Mouse (Mus musculus) lung, embryonic 14.5 days (tissue): ENCODE data around the gene Sh3glb1. TPM values are rescaled to one million over a fixed set of nuclear protein-coding genes. Genes with fewer than 3 reads are reported as not detected.

Experiments
- ATAC-seq: fragments of 200-750 bp; cut with Nextera tagmentation; 2 replicates; pipeline ENCODE4 v1.8.0; 2017; ENCODE audit warnings: mild to moderate bottlenecking, moderate TSS enrichment, moderate library complexity; ENCODE audit not compliant: insufficient read depth
- DNase-seq: peaks from one replicate; pipeline ENCODE4 v3.0.0-alpha.2; 2015
- H3K27ac ChIP-seq: fragments of 300-500 bp; sonication (generic); 2 replicates; pipeline ENCODE4 v1.5.1; 2014; ENCODE audit warnings: low read depth, mild to moderate bottlenecking, moderate library complexity
- H3K27me3 ChIP-seq: fragments of 300-500 bp; sonication (generic); 2 replicates; pipeline ENCODE4 v1.6.1; 2014; ENCODE audit warnings: low read length, control low read depth; ENCODE audit not compliant: insufficient read depth
- H3K36me3 ChIP-seq: fragments of 300-500 bp; sonication (generic); 2 replicates; pipeline ENCODE4 v1.6.1; 2014; ENCODE audit warnings: control low read depth; ENCODE audit not compliant: insufficient read depth
- H3K4me1 ChIP-seq: fragments of 300-500 bp; sonication (generic); 2 replicates; pipeline ENCODE4 v1.6.1; 2014; ENCODE audit warnings: antibody characterized with exemption, control low read depth; ENCODE audit not compliant: insufficient read depth
- H3K4me2 ChIP-seq: fragments of 300-500 bp; sonication (generic); 2 replicates; pipeline ENCODE4 v1.6.1; 2014; ENCODE audit warnings: mild to moderate bottlenecking
- H3K4me3 ChIP-seq: fragments of 300-500 bp; sonication (generic); 2 replicates; pipeline ENCODE4 v1.5.1; 2014; ENCODE audit warnings: low read depth, low read length
- H3K9ac ChIP-seq: fragments of 300-500 bp; sonication (generic); 2 replicates; pipeline ENCODE4 v1.6.1; 2014
- H3K9me3 ChIP-seq: fragments of 300-500 bp; sonication (generic); 2 replicates; pipeline ENCODE4 v1.6.1; 2016; ENCODE audit warnings: low read depth, low read length, control low read depth
- CTCF ChIP-seq: IDR thresholded peaks from 2 replicates; pipeline ENCODE4 v1.5.1; 2016; ENCODE audit warnings: antibody characterized with exemption, low read depth
- WGBS: fragments of 180-500 bp; shearing (Covaris S2); extraction: QIAGEN DNeasy Blood & Tissue Kit; methylation state at CpG from one replicate; pipeline ENCODE4 v1.1.7; 2014; 5-methylcytosine and 5-hydroxymethylcytosine counted together
- polyA plus RNA-seq: library from polyadenylated mRNA; unstranded; fragments of >200 nt; fragmentation: Nextera tagmentation; extraction: Ambion mirVana; gene quantifications from 2 replicates; pipeline ENCODE4 v1.2.1, GENCODE M21; 2014

Gene Sh3glb1
- polyA plus RNA-seq, 1 experiment from 2014 or later: 104 TPM

DNA sequence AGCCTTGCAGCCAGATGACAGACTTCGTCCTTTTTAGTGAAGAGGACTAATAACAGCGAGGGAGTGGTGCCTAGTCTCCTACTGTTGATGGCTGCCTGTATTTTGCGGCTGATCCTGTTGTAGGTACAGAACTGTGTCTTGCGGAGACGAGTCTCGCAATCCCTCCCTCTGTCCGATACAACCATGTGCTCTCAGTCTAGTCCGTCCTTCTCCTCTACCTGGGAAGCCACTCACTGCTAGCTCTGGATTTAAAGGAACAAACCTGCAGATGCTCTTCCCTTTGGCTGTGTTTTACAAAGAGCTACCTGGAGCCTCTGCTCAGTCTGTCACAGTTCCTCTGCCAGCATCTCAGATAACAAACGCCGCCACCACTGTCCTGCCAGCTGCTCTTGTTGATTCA is 26.1 kb downstream of the Sh3glb1 start:
- H3K27me3 ChIP-seq: no peaks in the 10 kb centered on the region
- ATAC-seq (no peak), DNase-seq (no peak)
- peaks cover 74% of the 10 kb centered on the region for H3K36me3 ChIP-seq
- no peak overlapping the region for H3K4me2 ChIP-seq
- no peak overlapping the region for H3K27ac ChIP-seq
- TF ChIP-seq CTCF: no peak
- no peak overlapping the region for H3K4me3 ChIP-seq
- 92% methylated on average over 10 of the region's 10 CpGs for WGBS
- H3K9me3 ChIP-seq: no peaks in the 10 kb centered on the region
- H3K9ac ChIP-seq: no peak overlapping the region
- no peaks in the 10 kb centered on the region for H3K4me1 ChIP-seq

DNA sequence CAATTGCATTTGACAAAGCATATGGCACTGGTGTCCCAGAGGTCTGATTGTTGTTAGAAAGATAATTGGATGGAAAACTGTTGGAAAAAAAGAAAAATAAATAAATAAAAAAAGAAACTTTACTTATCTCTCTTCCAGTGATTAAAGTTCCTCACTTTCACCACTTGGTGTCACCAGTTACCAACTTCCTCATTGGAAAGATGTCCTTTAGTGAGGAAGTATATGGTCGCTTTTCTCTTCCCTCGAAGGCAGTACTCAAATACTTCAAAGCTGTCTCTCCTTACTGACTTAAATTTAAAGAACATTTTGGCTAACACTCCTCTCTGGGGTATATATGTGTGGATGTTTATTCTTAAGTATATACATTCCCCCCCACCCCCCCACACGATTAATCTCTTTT is 28.1 kb downstream of the Sh3glb1 start:
- no peaks in the 10 kb centered on the region for H3K4me1 ChIP-seq
- H3K9ac ChIP-seq: no peak overlapping the region
- 41% methylated on average over 3 of the region's 3 CpGs for WGBS
- no peaks in the 10 kb centered on the region for H3K9me3 ChIP-seq
- H3K4me3 ChIP-seq: no peak overlapping the region
- no peaks in the 10 kb centered on the region for H3K27me3 ChIP-seq
- H3K4me2 ChIP-seq: no peak overlapping the region
- peak; percentile 66 for TF ChIP-seq CTCF
- ATAC-seq: no peak
- no peak overlapping the region for H3K27ac ChIP-seq
- H3K36me3 ChIP-seq: peaks cover 70% of the 10 kb centered on the region
- peak; percentile 82 for DNase-seq

DNA sequence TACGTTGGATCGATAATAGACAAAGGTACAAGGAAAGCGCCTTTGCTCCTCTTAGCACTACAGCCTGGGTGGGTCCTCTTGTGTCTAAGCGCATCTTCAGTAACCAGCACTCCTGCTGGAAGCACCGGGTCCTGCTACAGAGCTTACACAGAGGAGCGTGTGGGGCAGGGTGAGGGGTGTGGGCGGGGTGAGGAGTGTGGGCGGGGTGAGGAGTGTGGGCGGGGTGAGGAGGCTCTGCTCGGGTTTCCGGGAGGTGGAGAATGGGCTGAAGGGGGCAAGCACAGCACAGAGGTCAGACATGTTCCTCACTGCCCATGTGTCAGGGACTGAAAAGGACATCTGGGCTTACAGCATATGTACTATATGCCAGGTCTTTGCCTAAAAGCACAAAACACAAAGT is 30.9 kb downstream of the Sh3glb1 start:
- Histone ChIP-seq H3K9ac (no peak overlapping the region), H3K27ac (no peak overlapping the region), H3K4me3 (no peak overlapping the region), H3K4me2 (no peak overlapping the region), H3K9me3 (no peaks in the 10 kb centered on the region), H3K36me3 (peaks cover 45% of the 10 kb centered on the region), H3K4me1 (no peaks in the 10 kb centered on the region), H3K27me3 (no peaks in the 10 kb centered on the region)
- 19% methylated on average over 11 of the region's 11 CpGs for WGBS
- peak; percentile 90 for ATAC-seq
- DNase-seq: peak; percentile 59
- TF ChIP-seq CTCF: 0 out of 2 replicates have a peak, but pooled peaks have one; percentile 5

DNA sequence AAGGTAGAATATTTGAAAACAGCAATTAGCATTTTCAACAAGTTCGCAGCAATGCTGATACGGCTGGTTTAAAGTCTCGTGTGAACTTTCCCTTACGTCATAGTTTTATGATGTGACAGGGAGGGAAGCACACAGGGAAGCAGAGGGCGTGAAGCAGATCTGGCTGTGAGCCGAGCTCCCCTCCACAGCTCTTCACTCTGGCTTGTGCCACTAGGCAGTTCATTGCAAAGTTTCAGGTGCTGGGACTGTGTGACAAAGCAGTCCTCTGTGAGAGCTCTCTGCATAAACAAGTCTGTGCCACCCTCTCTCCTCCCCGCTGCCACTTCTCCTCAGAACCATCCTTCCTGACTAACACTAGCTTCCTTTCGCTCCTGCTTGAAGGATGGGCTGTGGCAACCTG is 31.9 kb downstream of the Sh3glb1 start:
- Histone ChIP-seq H3K9ac (no peak overlapping the region), H3K4me1 (no peaks in the 10 kb centered on the region), H3K36me3 (peaks cover 39% of the 10 kb centered on the region), H3K4me2 (no peak overlapping the region), H3K27ac (no peak overlapping the region), H3K27me3 (no peaks in the 10 kb centered on the region), H3K4me3 (no peak overlapping the region), H3K9me3 (no peaks in the 10 kb centered on the region)
- 63% methylated on average over 8 of the region's 8 CpGs for WGBS
- no peak for ATAC-seq
- DNase-seq: peak; percentile 23
- TF ChIP-seq CTCF: no peak

DNA sequence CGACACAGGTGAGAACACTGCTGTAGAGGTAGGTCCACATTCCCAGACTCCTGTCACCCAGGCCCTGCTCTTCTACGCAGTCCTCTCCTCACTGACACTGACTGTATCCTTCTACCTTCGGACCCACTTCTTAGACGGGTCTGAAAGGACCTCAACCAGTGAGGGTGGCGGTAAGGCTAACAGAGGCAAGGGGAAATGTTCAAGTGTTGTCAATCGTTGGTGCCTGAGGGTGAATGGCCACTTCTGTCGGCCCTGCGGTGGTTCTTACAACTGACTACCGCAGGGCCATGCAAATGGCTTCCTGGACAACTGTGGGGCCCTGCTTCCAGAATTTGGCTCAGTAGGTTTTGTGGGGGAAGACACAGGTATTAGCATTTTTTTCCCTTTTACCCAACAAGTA is 32.5 kb downstream of the Sh3glb1 start:
- H3K27me3 ChIP-seq: no peaks in the 10 kb centered on the region
- no peak overlapping the region for H3K4me2 ChIP-seq
- no peak overlapping the region for H3K4me3 ChIP-seq
- no peak for DNase-seq
- H3K36me3 ChIP-seq: peaks cover 33% of the 10 kb centered on the region
- TF ChIP-seq CTCF: no peak
- H3K27ac ChIP-seq: no peak overlapping the region
- H3K9ac ChIP-seq: no peak overlapping the region
- WGBS: 77% methylated on average over 9 of the region's 9 CpGs
- H3K4me1 ChIP-seq: no peaks in the 10 kb centered on the region
- H3K9me3 ChIP-seq: no peaks in the 10 kb centered on the region
- no peak for ATAC-seq

DNA sequence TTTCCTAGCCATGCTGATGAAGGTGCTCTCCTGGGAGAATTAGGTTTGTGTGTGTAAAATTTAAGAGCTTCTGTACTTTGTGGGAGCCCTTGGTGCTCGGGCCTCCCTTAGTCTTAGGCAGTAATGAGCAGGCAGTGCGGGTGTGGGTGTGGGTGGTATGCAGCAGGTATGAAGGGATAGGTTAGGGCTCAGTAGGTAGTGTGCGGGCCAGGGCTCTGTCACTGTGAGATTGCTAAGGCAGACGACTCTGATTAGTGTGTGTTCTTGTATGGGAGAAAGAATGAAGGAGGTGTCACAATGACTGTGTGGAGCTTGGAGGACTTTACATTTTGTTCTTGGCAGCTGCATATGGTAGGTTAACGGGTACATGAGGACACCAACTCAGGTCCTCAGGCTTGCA is 34.0 kb downstream of the Sh3glb1 start:
- no peak for TF ChIP-seq CTCF
- 88% methylated on average over 5 of the region's 5 CpGs for WGBS
- H3K9me3 ChIP-seq: no peaks in the 10 kb centered on the region
- H3K4me1 ChIP-seq: no peaks in the 10 kb centered on the region
- H3K36me3 ChIP-seq: peaks cover 27% of the 10 kb centered on the region; the same call in 1 of the 2 replicates
- no peaks in the 10 kb centered on the region for H3K27me3 ChIP-seq
- H3K4me2 ChIP-seq: no peak overlapping the region
- no peak overlapping the region for H3K9ac ChIP-seq
- no peak overlapping the region for H3K4me3 ChIP-seq
- no peak for DNase-seq
- H3K27ac ChIP-seq: no peak overlapping the region
- ATAC-seq: no peak

DNA sequence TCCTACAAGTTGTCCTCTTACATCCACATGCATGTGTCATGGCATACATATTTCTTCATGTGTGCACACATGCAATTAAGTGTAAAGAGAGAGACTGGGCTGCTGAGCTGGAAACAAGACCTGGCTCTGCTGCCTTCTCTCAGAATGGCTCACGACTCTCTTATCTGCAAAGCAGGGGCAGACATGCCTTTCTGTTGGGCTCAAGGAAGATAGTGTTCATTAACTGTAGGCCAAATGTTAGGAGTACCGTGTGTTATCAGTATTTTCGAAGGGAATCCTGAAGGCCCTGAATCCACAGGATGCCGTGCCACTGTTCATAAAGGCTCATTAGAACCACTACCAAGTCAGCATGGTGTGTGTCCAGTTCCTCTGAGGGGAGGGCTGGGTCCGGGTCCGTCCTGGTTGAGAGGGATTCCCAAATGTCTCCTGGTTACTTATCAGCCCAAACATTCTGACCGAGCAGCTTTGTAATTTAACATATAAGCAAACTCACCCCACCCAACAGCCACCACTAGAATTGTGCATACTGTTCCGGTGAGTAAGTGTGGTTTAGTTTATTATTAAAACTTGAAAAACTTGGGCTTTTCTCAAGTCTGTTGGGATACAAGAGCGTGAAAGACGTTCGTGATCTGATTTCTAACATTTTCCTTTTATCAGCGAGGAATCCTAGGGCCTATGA is 36.9 kb downstream of the Sh3glb1 start:
- no peak overlapping the region for H3K4me2 ChIP-seq
- H3K27ac ChIP-seq: no peak overlapping the region; the same call in 1 of the 2 replicates
- no peaks in the 10 kb centered on the region for H3K9me3 ChIP-seq
- 0 out of 2 replicates have a peak, but pooled peaks cover 14% of the 10 kb centered on the region for H3K36me3 ChIP-seq
- 76% methylated on average over 12 of the region's 12 CpGs for WGBS
- H3K4me1 ChIP-seq: no peaks in the 10 kb centered on the region
- DNase-seq (no peak), ATAC-seq (no peak)
- no peak for TF ChIP-seq CTCF
- no peak overlapping the region for H3K4me3 ChIP-seq
- H3K9ac ChIP-seq: no peak overlapping the region
- no peaks in the 10 kb centered on the region for H3K27me3 ChIP-seq
